Mouse (Mus musculus) thymus, adult 2 months (tissue): Measurements from ENCODE around the gene Cabp1.

ENCODE experiments used
- CTCF ChIP-seq: fragments of 200-500 bp; IDR thresholded peaks from 2 replicates; pipeline ENCODE4 v1.5.1; 2012; ENCODE audit warnings: mild to moderate bottlenecking, control low read depth, low read length, moderate library complexity, borderline replicate concordance; ENCODE audit not compliant: control insufficient read depth, poor library complexity, insufficient read depth; ENCODE audit errors: extremely low read depth
- POLR2A ChIP-seq: fragments of 200-500 bp; IDR thresholded peaks from 2 replicates; pipeline ENCODE4 v1.6.1; 2012; ENCODE audit warnings: mild to moderate bottlenecking, low read length, control low read depth, moderate library complexity; ENCODE audit not compliant: control insufficient read depth, poor library complexity, insufficient read depth; ENCODE audit errors: extremely low read depth

DNA sequence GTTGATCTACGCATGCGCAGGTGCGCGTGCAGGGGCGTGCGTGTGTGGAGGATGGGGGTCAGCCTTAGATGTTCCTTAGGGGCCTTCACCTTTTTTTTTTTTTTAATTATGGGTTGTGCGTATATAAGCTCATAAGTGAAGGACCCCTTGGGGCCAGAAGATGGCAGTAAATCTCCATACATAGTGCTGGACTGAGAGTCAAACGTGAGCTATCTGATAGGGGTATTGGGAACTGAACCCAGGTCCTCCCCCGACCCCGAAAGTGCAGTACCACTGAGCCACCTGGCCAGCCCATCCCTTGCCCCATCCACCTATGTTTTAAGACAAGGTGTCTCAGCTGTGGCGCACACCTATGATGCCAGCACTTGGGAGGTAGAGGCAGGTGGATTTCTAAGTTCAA, 14.6 kb downstream of the Cabp1 start:
- no peak for TF ChIP-seq CTCF
- no peak for TF ChIP-seq POLR2A
